Mouse (Mus musculus) CH12.LX (cell line): ENCODE data around the gene Tmc3. TPM values are rescaled to one million over a fixed set of nuclear protein-coding genes. Genes with fewer than 3 reads are reported as not detected.

Source experiments
- DNase-seq: peaks from one replicate; pipeline ENCODE4 v3.0.0-alpha.2; 2013; ENCODE audit errors: extremely low read depth
- H3K27ac ChIP-seq: 2 replicates; pipeline ENCODE4 v1.5.1; 2012; ENCODE audit warnings: low read depth, mild to moderate bottlenecking, control low read depth, moderate library complexity; ENCODE audit not compliant: insufficient read depth
- H3K27me3 ChIP-seq: replicated peaks from 2 replicates; pipeline ENCODE3; 2012; ENCODE audit warnings: inconsistent platforms
- H3K36me3 ChIP-seq, 2 experiments: replicated peaks in 1 of 2; 2 replicates each; pipeline versions ENCODE3 to v1.6.1; 2012; ENCODE audit warnings: inconsistent platforms in 1 of 2, low read length in 1 of 2, mild to moderate bottlenecking in 1 of 2, mixed read lengths in 1 of 2, moderate library complexity in 1 of 2; ENCODE audit not compliant: control insufficient read depth in 1 of 2, insufficient read depth in 1 of 2
- H3K4me1 ChIP-seq, 2 experiments: 2 replicates each; pipeline ENCODE4 v1.6.1; 2012; ENCODE audit warnings: inconsistent platforms in 1 of 2, moderate library complexity in 1 of 2; ENCODE audit not compliant: insufficient read depth in 2 of 2, control insufficient read depth in 1 of 2
- H3K4me2 ChIP-seq: 2 replicates; pipeline ENCODE4 v1.6.1; 2012; ENCODE audit warnings: low read depth, mild to moderate bottlenecking, control low read depth; ENCODE audit not compliant: poor library complexity, insufficient read depth, severe bottlenecking
- H3K4me3 ChIP-seq, 3 experiments: fragments of 150-350 bp in 1 of 3; sonication (generic) in 1 of 3; replicated peaks in 1 of 3; 2 replicates each; pipeline versions ENCODE3 to v1.5.1; 2011 to 2012; ENCODE audit warnings: low read depth in 2 of 3, low read length in 2 of 3, mild to moderate bottlenecking in 2 of 3, moderate library complexity in 2 of 3, control low read depth in 1 of 3, improper control_type of control experiment in 1 of 3, inconsistent platforms in 1 of 3, mixed read lengths in 1 of 3; ENCODE audit not compliant: poor library complexity in 1 of 3
- H3K79me2 ChIP-seq: replicated peaks from 2 replicates; pipeline ENCODE4 v1.6.1; 2012; ENCODE audit warnings: mild to moderate bottlenecking, moderate library complexity; ENCODE audit not compliant: control insufficient read depth, poor library complexity, insufficient read depth, severe bottlenecking; ENCODE audit errors: extremely low read depth
- H3K9ac ChIP-seq: 2 replicates; pipeline ENCODE4 v1.6.1; 2012; ENCODE audit warnings: low read depth, mild to moderate bottlenecking, control low read depth, moderate library complexity; ENCODE audit not compliant: insufficient read depth
- H3K9me3 ChIP-seq: replicated peaks from 2 replicates; pipeline ENCODE3; 2012; ENCODE audit warnings: low read length, inconsistent platforms, mixed read lengths
- BHLHE40 ChIP-seq: IDR thresholded peaks from 2 replicates; pipeline ENCODE4 v1.6.1; 2011; ENCODE audit warnings: mild to moderate bottlenecking, low read depth, low read length, improper control_type of control experiment
- HCFC1 ChIP-seq: IDR thresholded peaks from 2 replicates; pipeline ENCODE4 v1.6.1; 2012; ENCODE audit warnings: low read depth, mild to moderate bottlenecking, inconsistent platforms, low read length, improper control_type of control experiment
- JUND ChIP-seq: conservative IDR thresholded peaks from 2 replicates; pipeline ENCODE4 v1.6.1; 2011; ENCODE audit warnings: low read depth, low read length, improper control_type of control experiment
- KAT2A ChIP-seq: IDR thresholded peaks from 2 replicates; pipeline ENCODE4 v1.6.1; 2012; ENCODE audit warnings: low read length, improper control_type of control experiment, inconsistent platforms; ENCODE audit not compliant: insufficient replicate concordance
- MAFK ChIP-seq: IDR thresholded peaks from 2 replicates; pipeline ENCODE4 v1.6.1; 2011; ENCODE audit warnings: low read length, improper control_type of control experiment; ENCODE audit not compliant: insufficient replicate concordance
- MAX ChIP-seq: IDR thresholded peaks from 2 replicates; pipeline ENCODE4 v1.6.1; 2011; ENCODE audit warnings: low read length, improper control_type of control experiment
- MAZ ChIP-seq: IDR thresholded peaks from 2 replicates; pipeline ENCODE4 v1.6.1; 2012; ENCODE audit warnings: low read depth, mild to moderate bottlenecking, inconsistent platforms, low read length, improper control_type of control experiment, moderate library complexity
- MXI1 ChIP-seq: IDR thresholded peaks from 2 replicates; pipeline ENCODE4 v1.6.1; 2011; ENCODE audit warnings: mild to moderate bottlenecking, low read depth, low read length, improper control_type of control experiment
- MYC ChIP-seq: IDR thresholded peaks from 2 replicates; pipeline ENCODE4 v1.6.1; 2011; ENCODE audit warnings: low read depth, mild to moderate bottlenecking, improper control_type of control experiment, low read length
- NELFE ChIP-seq: IDR thresholded peaks from 2 replicates; pipeline ENCODE4 v1.6.1; 2011; ENCODE audit warnings: low read depth, low read length, improper control_type of control experiment
- NRF1 ChIP-seq: IDR thresholded peaks from 2 replicates; pipeline ENCODE4 v1.6.1; 2014; ENCODE audit warnings: low read depth, mild to moderate bottlenecking, inconsistent platforms, low read length, improper control_type of control experiment, moderate library complexity
- PAX5 ChIP-seq: IDR thresholded peaks from 2 replicates; pipeline ENCODE4 v1.6.1; 2012; ENCODE audit warnings: low read length, inconsistent platforms, mixed read lengths
- POLR2AphosphoS2 ChIP-seq: IDR thresholded peaks from 2 replicates; pipeline ENCODE4 v1.6.1; 2011; ENCODE audit warnings: low read depth, low read length, improper control_type of control experiment
- SIN3A ChIP-seq: IDR thresholded peaks from 2 replicates; pipeline ENCODE4 v1.6.1; 2012; ENCODE audit warnings: low read length, improper control_type of control experiment, inconsistent platforms
- SMC3 ChIP-seq: IDR thresholded peaks from 2 replicates; pipeline ENCODE4 v1.6.1; 2011; ENCODE audit warnings: low read depth, low read length, improper control_type of control experiment
- TBP ChIP-seq: conservative IDR thresholded peaks from 2 replicates; pipeline ENCODE4 v1.6.1; 2011; ENCODE audit warnings: low read depth, low read length, improper control_type of control experiment
- TCF12 ChIP-seq: IDR thresholded peaks from 2 replicates; pipeline ENCODE4 v1.6.1; 2014; ENCODE audit warnings: low read depth, mild to moderate bottlenecking, inconsistent platforms, low read length, improper control_type of control experiment
- UBTF ChIP-seq: IDR thresholded peaks from 2 replicates; pipeline ENCODE4 v1.6.1; 2012; ENCODE audit warnings: low read depth, mild to moderate bottlenecking, inconsistent platforms, low read length, improper control_type of control experiment, moderate library complexity
- USF2 ChIP-seq: conservative IDR thresholded peaks from 2 replicates; pipeline ENCODE4 v1.6.1; 2011; ENCODE audit warnings: low read depth, low read length, improper control_type of control experiment
- ZC3H11A ChIP-seq: IDR thresholded peaks from 2 replicates; pipeline ENCODE4 v1.6.1; 2012; ENCODE audit warnings: low read depth, mild to moderate bottlenecking, inconsistent platforms, low read length, improper control_type of control experiment
- ZMIZ1 ChIP-seq: IDR thresholded peaks from 2 replicates; pipeline ENCODE4 v1.6.1; 2012; ENCODE audit warnings: low read depth, mild to moderate bottlenecking, inconsistent platforms, low read length, improper control_type of control experiment
- ZNF384 ChIP-seq: IDR thresholded peaks from 2 replicates; pipeline ENCODE4 v1.6.1; 2012; ENCODE audit warnings: low read depth, low read length, improper control_type of control experiment, inconsistent platforms
- dilution Hi-C: fragments of 300-500 bp; cut with MboI; formaldehyde crosslinking; loops from 2 replicates; pipeline ENCODE4 v1.14.3; 2020; ENCODE audit warnings: low sequenced_read_pairs; ENCODE audit not compliant: extremely low pct_unique_long_range_greater_than_20kb, extremely low pct_ligation_motif_present
- in situ Hi-C: fragments of 300-500 bp; cut with MboI; formaldehyde crosslinking; loops from 3 replicates; pipeline ENCODE4 v1.14.3; 2019; ENCODE audit warnings: low sequenced_read_pairs, low pct_ligation_motif_present, low pct_unique_long_range_greater_than_20kb, mixed read lengths
- polyA plus RNA-seq: library from polyadenylated mRNA; unstranded; fragments of >175 nt; gene quantifications from 2 replicates; pipeline ENCODE4 v1.2.1, GENCODE M21; 2012; ENCODE audit warnings: low read depth; ENCODE audit not compliant: insufficient read length
- total RNA-seq, 2 experiments: library from RNA; depleted of rRNA; stranded (reverse); fragments of 300-350 nt in 1 of 2; fragments of >200 nt in 1 of 2; gene quantifications; 2 replicates each; pipeline ENCODE4 v1.2.3; 2012 to 2014

Tmc3 gene
- total and polyA plus RNA-seq, 3 experiments, result 1.2 to 3.0 (median 2.2) TPM

- no peak for TF ChIP-seq MYC
- no peak for TF ChIP-seq MAZ
- 0 out of 2 replicates have a peak, but pooled peaks have one; percentile 34 for TF ChIP-seq MAX
- TF ChIP-seq NRF1, result no peak
- no peak for TF ChIP-seq ZC3H11A
- TF ChIP-seq PAX5, result no peak
Measured at GRCm38 (mm10) chr7:83633856-83634255, 49.1 kb downstream of the Tmc3 start (continued).

DNA sequence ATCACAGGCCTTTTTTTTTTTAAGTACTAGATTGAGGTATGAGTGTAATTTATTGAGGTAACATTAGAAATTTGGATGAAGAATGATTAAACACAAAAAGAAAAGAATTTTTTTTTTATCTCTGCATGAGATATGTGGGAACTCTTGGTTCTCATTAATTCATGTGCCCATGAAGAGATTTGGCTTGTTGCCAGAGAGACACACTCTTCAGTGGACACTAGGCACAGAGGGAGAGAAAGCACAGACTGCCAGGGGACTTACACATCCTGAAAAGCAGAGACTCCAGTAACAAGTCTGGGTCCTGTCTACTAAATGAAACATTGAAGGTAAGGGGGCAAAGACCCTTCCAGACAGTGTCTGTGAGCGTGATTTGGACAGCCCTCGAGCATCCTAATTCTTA is 51.0 kb downstream of the Tmc3 start:
- no peaks in the 10 kb centered on the region for H3K9me3 ChIP-seq
- no peak overlapping the region for H3K4me3 ChIP-seq
- H3K27ac ChIP-seq, result no peak overlapping the region
- no peak overlapping the region for H3K9ac ChIP-seq
- no peak overlapping the region for H3K4me2 ChIP-seq
- in situ Hi-C loops (no loop called here), dilution Hi-C loops (no loop called here)
- no peaks in the 10 kb centered on the region for H3K27me3 ChIP-seq
- peaks cover 38 to 81% of the 10 kb centered on the region in 2 experiments for H3K4me1 ChIP-seq
- TF ChIP-seq HCFC1 (no peak), ZNF384 (no peak), TBP (no peak), MAFK (no peak), TCF12 (no peak), MXI1 (no peak), UBTF (no peak), JUND (no peak), MAX (no peak), ZMIZ1 (no peak)
- peaks cover 51 to 65% of the 10 kb centered on the region in 2 experiments for H3K36me3 ChIP-seq
- peaks cover 30% of the 10 kb centered on the region for H3K79me2 ChIP-seq
- DNase-seq, result no peak

DNA sequence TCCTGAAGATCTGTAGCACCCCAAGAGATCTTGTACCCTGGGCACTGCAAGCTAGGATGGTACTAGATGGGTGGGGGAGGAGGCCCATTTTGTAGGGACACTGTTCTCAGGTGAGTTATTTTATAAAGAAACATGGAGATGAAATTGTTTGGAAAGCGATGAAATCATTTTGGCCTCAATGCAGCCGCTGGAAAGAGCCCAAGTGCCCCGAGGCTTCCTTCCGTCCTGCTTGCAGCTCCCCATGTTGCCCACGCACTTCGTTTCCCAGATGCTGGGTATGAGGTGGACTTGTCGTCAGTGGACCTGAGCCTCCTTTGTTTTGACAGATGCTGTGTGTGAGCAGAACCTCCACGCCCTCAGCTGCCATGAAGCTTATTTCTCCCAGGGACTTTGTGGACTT is 51.7 kb downstream of the Tmc3 start:
- no peak for DNase-seq
- H3K27ac ChIP-seq, result peak overlapping the region; percentile 11; the same call in 1 of the 2 replicates
- H3K9me3 ChIP-seq, result no peaks in the 10 kb centered on the region
- H3K79me2 ChIP-seq, result peaks cover 30% of the 10 kb centered on the region
- H3K4me3 ChIP-seq, result no peak overlapping the region
- no peak overlapping the region for H3K9ac ChIP-seq
- in situ Hi-C loops (no loop called here), dilution Hi-C loops (no loop called here)
- peaks cover 57 to 72% of the 10 kb centered on the region in 2 experiments for H3K36me3 ChIP-seq
- H3K4me1 ChIP-seq, result peaks cover 40 to 81% of the 10 kb centered on the region in 2 experiments
- no peak overlapping the region for H3K4me2 ChIP-seq
- TF ChIP-seq ZC3H11A (no peak), ZMIZ1 (no peak), KAT2A (no peak), ZNF384 (no peak), NELFE (no peak), MAZ (no peak), SIN3A (no peak), MXI1 (no peak), BHLHE40 (no peak), USF2 (no peak), SMC3 (no peak), POLR2AphosphoS2 (no peak), JUND (no peak)
- H3K27me3 ChIP-seq, result no peaks in the 10 kb centered on the region
